Mouse (Mus musculus): ENCODE data around the gene Epm2aip1. TPM values are rescaled to one million over a fixed set of nuclear protein-coding genes. Genes with fewer than 3 reads are reported as not detected.

Epm2aip1 gene
- polyA plus RNA-seq (2012; rRNA removed) = 10.4 and 13.9 TPM in 2 replicates

DNA sequence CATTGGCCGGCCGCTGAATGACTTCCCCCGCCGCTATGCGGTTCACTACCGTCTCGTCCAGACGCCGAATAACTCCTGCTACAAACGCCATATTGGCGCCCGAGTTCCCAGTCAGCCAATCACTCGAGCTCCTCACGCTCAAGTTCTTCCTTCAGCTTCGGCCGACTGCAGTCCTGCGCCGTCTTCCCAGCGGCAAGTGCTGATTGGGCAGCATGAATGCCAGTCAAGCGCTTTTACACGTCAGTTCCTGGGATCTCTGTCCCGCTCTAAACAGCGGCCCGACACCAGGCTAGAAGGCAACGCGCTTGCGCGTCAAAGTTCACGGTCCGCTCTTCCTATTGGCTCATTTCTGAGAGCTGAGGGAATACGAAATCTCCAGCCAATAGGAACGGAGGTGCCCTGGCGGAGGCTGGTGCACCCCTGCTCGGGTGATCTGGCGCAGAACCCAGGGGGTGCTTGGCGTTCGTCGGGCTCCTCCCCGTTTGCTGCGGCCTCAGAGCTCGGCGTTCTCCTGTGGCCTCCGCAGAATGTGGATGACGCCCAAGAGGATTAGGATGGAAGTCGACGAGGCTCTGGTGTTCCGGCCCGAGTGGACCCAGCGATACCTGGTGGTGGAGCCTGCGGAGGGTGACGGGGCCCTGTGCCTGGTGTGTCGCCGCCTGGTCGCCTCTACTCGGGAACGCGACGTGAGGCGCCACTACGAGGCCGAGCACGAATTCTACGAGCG, at the start of gene Epm2aip1, which contains the start of gene Mlh1:
Epm2aip1 (plus strand) TSS at position 496 of the 727 bp plus-strand sequence.
Mlh1 (minus strand) TSS at position 358 of the 727 bp plus-strand sequence.

DNA sequence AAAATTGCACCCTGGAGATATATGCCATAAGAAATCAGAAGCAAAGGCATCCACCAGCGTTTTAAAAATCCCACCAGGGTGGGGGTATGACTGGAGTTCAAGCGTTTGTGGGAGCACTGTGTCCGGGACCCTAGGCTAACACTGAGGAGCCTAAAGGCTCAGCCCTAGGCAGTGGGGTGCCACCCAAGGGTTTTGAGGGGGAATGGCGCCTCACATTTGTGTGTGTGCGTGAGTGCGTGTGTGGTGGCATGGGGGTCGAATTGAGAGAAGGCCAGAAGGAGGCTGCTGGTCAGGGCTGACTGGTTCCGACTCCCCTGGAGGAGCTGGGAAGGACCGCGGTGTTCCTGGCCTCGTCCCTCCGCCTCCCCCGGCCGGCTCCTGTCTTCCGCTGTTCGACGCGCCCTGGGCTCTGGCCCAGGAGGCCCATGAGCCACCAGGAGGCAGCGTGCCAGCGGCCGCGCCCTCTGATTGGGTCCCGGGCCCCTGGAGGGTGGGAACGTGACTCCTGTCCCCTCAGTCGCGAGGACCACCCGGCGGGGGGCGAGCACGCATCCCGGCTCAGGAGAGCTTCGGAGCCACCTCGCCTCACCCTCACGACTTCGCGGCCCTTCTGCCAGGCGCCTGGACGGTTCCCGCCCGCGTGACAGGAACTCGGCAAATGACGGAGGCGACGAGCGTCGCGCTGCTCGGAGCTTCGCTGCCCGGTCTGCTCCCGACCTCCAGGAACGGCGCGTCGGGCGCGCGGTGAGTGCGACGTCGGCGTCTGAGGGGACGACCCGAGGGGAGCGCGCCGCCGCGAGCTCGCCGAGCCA, 39.5 kb downstream of the Epm2aip1 start, which contains the start of gene Trank1:
Trank1 (plus strand) TSS at position 709 of the 812 bp plus-strand sequence.

Other genes with a start within 250 kb of the Epm2aip1 start
- gene Ccrl2, start 214.4 kb upstream of the Epm2aip1 start, polyA plus RNA-seq (2012; rRNA removed) = 5.9 and 8.1 TPM in 2 replicates
- gene Lrrfip2, start 154.3 kb upstream of the Epm2aip1 start, polyA plus RNA-seq (2012; rRNA removed) = 12.1 and 17.7 TPM in 2 replicates
- 16.8 and 16.9 TPM in 2 replicates for gene Mlh1, start 138 bp upstream of the Epm2aip1 start, polyA plus RNA-seq (2012; rRNA removed)
- gene Trank1, start 39.8 kb downstream of the Epm2aip1 start, polyA plus RNA-seq (2012; rRNA removed) = 6.0 TPM in 2 replicates
- gene Dclk3, start 167.2 kb downstream of the Epm2aip1 start, polyA plus RNA-seq (2012; rRNA removed) = 0.76 and 0.93 TPM in 2 replicates

All from ovary, adult 2 months (tissue).